Mouse (Mus musculus): Measurements from ENCODE around the gene Minpp1. TPM values are rescaled to one million over a fixed set of nuclear protein-coding genes. Genes with fewer than 3 reads are reported as not detected.

Minpp1 gene
- polyA plus RNA-seq, 1 experiment from 2014 or later = 70.4 TPM

DNA sequence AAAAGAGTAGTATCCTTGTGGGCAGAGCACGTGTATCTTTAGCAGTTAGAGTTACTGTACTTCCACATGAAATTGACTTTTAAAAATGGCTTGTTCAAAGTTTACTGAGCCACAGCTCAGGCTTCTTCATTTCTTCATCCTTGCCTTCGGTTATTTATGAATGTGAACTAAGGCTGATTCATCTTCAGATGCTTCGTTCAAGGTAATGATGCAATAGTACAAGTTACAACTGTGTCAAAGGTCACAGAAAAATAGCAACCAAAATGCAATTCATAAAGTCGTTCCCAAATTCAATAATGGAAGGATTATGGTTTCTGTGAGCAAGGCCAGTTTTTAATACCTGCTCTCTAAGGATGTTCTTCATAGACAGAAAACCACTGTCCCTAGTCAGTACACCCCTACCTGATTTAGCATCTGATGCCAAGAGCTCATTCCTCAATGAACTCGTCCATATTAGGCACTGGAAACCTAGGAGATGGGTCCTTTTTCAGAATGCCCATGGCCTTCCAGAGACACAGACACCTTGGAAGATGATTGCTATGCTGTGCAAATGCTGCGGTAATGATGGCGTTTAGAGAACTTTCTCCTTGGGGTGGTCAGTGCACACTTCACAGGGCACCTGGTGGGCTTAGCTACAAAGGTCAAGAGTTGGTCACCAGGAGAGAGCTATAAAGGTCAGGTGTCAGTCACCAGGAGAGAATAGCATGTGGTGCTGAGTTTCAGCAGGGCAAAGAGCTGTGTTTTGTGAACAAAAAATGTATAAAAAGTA is 47.4 kb downstream of the Minpp1 start:
- peaks cover 3% of the 10 kb centered on the region; the same call in 1 of the 2 replicates for H3K4me1 ChIP-seq
- ATAC-seq (ENCODE audit: low FRiP score, low read depth) = no peak
- WGBS = 85% methylated on average over 7 of the region's 7 CpGs
- H3K27me3 ChIP-seq = no peaks in the 10 kb centered on the region
- no peak overlapping the region for H3K9ac ChIP-seq (replicated peaks)
- no peak overlapping the region for H3K27ac ChIP-seq (replicated peaks)
- H3K4me3 ChIP-seq = no peak overlapping the region
- H3K4me2 ChIP-seq (replicated peaks) = no peak overlapping the region
- no peaks in the 10 kb centered on the region for H3K36me3 ChIP-seq
- no peaks in the 10 kb centered on the region for H3K9me3 ChIP-seq

DNA sequence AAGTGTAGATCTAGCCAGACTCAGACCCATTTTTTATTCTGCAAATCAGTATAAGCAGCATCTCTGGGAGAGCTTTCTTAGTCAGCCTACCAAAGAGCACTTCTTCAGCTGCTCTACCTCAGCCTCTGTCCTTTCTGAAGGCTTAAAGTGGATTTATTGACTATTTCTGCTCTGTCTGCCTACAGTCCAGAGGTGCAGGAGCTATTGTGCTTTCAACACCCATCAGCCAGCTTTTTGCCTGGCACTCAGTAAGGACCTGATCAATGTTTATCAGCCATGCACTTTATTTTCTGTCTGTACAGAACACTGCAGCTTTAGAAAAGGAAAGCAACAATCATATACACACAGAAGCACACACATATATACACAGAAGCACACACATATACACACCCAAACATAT is 49.3 kb downstream of the Minpp1 start:
- Histone ChIP-seq H3K9ac (replicated peaks) (no peak overlapping the region), H3K4me2 (replicated peaks) (no peak overlapping the region)
- ATAC-seq (ENCODE audit: low FRiP score, low read depth) = no peak

GRCm38 (mm10) chr19:32542784-32543490 is 57.4 kb downstream of the Minpp1 start:
- Histone ChIP-seq H3K4me3 (no peak overlapping the region), H3K9me3 (no peaks in the 10 kb centered on the region), H3K4me1 (no peaks in the 10 kb centered on the region), H3K4me2 (replicated peaks) (no peak overlapping the region), H3K27ac (replicated peaks) (no peak overlapping the region), H3K9ac (replicated peaks) (no peak overlapping the region), H3K36me3 (no peaks in the 10 kb centered on the region), H3K27me3 (no peaks in the 10 kb centered on the region)
- ATAC-seq (ENCODE audit: low FRiP score, low read depth) = no peak
- WGBS = 84% methylated on average over 9 of the region's 9 CpGs

More for the DNA sequence above, 49.3 kb downstream of the Minpp1 start:
- Histone ChIP-seq H3K9me3 (no peaks in the 10 kb centered on the region), H3K4me1 (no peaks in the 10 kb centered on the region), H3K36me3 (no peaks in the 10 kb centered on the region), H3K27me3 (no peaks in the 10 kb centered on the region), H3K27ac (replicated peaks) (no peak overlapping the region), H3K4me3 (no peak overlapping the region)

GRCm38 (mm10) chr19:32547396-32547795 is 61.8 kb downstream of the Minpp1 start:
- no peaks in the 10 kb centered on the region for H3K4me1 ChIP-seq
- no peaks in the 10 kb centered on the region for H3K27me3 ChIP-seq
- whole genome bisulfite sequencing = 90% methylated on average over 3 of the region's 3 CpGs
- H3K9me3 ChIP-seq = no peaks in the 10 kb centered on the region
- H3K4me3 ChIP-seq = no peak overlapping the region
- H3K27ac ChIP-seq (replicated peaks) = no peak overlapping the region
- H3K4me2 ChIP-seq (replicated peaks) = no peak overlapping the region
- no peaks in the 10 kb centered on the region for H3K36me3 ChIP-seq
- H3K9ac ChIP-seq (replicated peaks) = no peak overlapping the region
- no peak for ATAC-seq (ENCODE audit: low FRiP score, low read depth)

DNA sequence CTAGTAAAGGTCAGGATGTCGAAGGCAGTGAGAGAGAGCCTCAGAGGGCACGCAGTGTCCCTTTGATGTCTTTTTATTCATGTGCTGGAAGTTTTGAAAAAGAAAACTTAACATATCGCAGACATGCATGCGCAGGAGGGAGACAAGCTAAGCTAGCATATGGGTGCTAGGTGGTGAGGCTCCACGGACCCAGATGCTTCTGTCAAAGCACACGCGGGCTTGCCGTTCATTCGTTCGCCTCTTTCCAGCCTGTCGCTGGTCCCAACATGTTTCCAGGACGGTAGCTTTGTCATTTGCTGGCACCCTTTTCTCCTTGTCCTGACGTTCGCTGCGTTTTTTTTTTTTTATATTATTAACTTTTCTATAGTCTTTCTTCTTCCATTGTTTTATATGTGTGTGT is 62.6 kb downstream of the Minpp1 start:
- H3K36me3 ChIP-seq = no peaks in the 10 kb centered on the region
- no peaks in the 10 kb centered on the region for H3K4me1 ChIP-seq

DNA sequence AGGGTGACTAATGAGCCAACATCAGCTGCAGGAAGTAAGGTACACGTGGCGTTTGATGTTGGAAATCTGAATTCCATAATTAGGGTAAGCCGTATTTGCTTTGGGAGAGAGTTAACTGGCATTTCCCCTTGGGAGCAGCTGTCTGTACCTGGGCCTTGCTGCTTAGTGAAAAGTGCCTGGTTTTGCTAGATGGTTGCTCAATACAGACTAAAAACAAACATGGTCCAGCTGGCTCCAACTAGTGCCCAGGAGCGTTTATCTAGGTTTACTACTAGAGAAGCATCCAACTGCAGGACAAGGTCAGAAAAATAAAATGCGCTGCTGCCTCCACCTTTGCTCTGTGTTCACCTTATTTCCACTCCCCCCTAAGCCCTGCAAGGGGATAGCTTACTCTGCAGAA is 64.9 kb downstream of the Minpp1 start:
- Histone ChIP-seq H3K4me1 (0 out of 2 replicates have a peak, but pooled peaks cover 3% of the 10 kb centered on the region), H3K9me3 (no peaks in the 10 kb centered on the region), H3K36me3 (no peaks in the 10 kb centered on the region), H3K4me3 (no peak overlapping the region), H3K27ac (replicated peaks) (no peak overlapping the region), H3K4me2 (replicated peaks) (no peak overlapping the region), H3K9ac (replicated peaks) (no peak overlapping the region), H3K27me3 (no peaks in the 10 kb centered on the region)
- ATAC-seq (ENCODE audit: low FRiP score, low read depth) = no peak
- WGBS = 75% methylated on average over 5 of the region's 5 CpGs

More for the DNA sequence above, 62.6 kb downstream of the Minpp1 start:
- Histone ChIP-seq H3K9me3 (no peaks in the 10 kb centered on the region), H3K4me3 (no peak overlapping the region), H3K9ac (replicated peaks) (no peak overlapping the region), H3K27me3 (no peaks in the 10 kb centered on the region), H3K4me2 (replicated peaks) (no peak overlapping the region), H3K27ac (replicated peaks) (no peak overlapping the region)
- WGBS = 92% methylated on average over 15 of the region's 15 CpGs
- no peak for ATAC-seq (ENCODE audit: low FRiP score, low read depth)

GRCm38 (mm10) chr19:32551442-32551841 is 65.9 kb downstream of the Minpp1 start:
- no peaks in the 10 kb centered on the region for H3K36me3 ChIP-seq
- H3K4me1 ChIP-seq = 0 out of 2 replicates have a peak, but pooled peaks cover 3% of the 10 kb centered on the region
- no peak overlapping the region for H3K4me3 ChIP-seq
- H3K9ac ChIP-seq (replicated peaks) = no peak overlapping the region
- no peak overlapping the region for H3K4me2 ChIP-seq (replicated peaks)
- 74% methylated on average over 3 of the region's 3 CpGs for WGBS
- no peak for ATAC-seq (ENCODE audit: low FRiP score, low read depth)
- H3K27me3 ChIP-seq = no peaks in the 10 kb centered on the region
- H3K9me3 ChIP-seq = no peaks in the 10 kb centered on the region
- no peak overlapping the region for H3K27ac ChIP-seq (replicated peaks)

DNA sequence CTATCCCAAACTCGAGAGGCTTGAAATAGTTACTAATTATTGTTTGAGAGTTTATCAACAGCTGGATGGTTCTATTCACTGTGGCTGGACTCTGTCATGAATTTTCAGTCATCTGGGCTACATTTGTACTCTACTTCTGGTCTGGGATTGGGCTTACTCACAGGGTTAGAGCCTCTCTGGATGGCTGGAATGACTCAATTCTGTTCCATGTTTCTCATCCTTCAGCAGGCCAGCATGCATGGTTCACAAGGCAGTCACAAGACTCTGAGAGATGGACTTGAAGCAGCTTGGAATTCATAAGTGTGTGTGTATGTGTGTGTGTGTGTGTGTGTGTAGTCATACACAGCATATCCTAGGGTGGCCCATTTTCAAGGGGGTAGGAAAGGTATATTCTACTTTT is 66.5 kb downstream of the Minpp1 start:
- no peaks in the 10 kb centered on the region for H3K9me3 ChIP-seq
- H3K36me3 ChIP-seq = no peaks in the 10 kb centered on the region
- no peak overlapping the region for H3K9ac ChIP-seq (replicated peaks)
- H3K4me1 ChIP-seq = 0 out of 2 replicates have a peak, but pooled peaks cover 3% of the 10 kb centered on the region
- H3K4me2 ChIP-seq (replicated peaks) = no peak overlapping the region
- 75% methylated on average over 1 of the region's 1 CpGs for WGBS
- ATAC-seq (ENCODE audit: low FRiP score, low read depth) = no peak
- H3K4me3 ChIP-seq = no peak overlapping the region
- no peaks in the 10 kb centered on the region for H3K27me3 ChIP-seq
- H3K27ac ChIP-seq (replicated peaks) = no peak overlapping the region

GRCm38 (mm10) chr19:32553310-32553709 is 67.7 kb downstream of the Minpp1 start:
- Histone ChIP-seq H3K4me1 (0 out of 2 replicates have a peak, but pooled peaks cover 3% of the 10 kb centered on the region), H3K4me2 (replicated peaks) (no peak overlapping the region), H3K27ac (replicated peaks) (no peak overlapping the region), H3K27me3 (no peaks in the 10 kb centered on the region), H3K9me3 (no peaks in the 10 kb centered on the region), H3K36me3 (no peaks in the 10 kb centered on the region), H3K9ac (replicated peaks) (no peak overlapping the region), H3K4me3 (no peak overlapping the region)
- 71% methylated on average over 3 of the region's 3 CpGs for WGBS
- ATAC-seq (ENCODE audit: low FRiP score, low read depth) = no peak

GRCm38 (mm10) chr19:32555257-32555656 is 69.7 kb downstream of the Minpp1 start:
- ATAC-seq (ENCODE audit: low FRiP score, low read depth) = no peak
- H3K27me3 ChIP-seq = no peaks in the 10 kb centered on the region
- H3K27ac ChIP-seq (replicated peaks) = no peak overlapping the region
- no peak overlapping the region for H3K4me2 ChIP-seq (replicated peaks)
- 19% methylated on average over 3 of the region's 3 CpGs for WGBS
- 0 out of 2 replicates have a peak, but pooled peaks cover 3% of the 10 kb centered on the region for H3K4me1 ChIP-seq
- no peaks in the 10 kb centered on the region for H3K36me3 ChIP-seq
- no peak overlapping the region for H3K9ac ChIP-seq (replicated peaks)
- H3K4me3 ChIP-seq = no peak overlapping the region
- H3K9me3 ChIP-seq = no peaks in the 10 kb centered on the region

Data from midbrain, embryonic 12.5 days (tissue).